23 mouse cellular contexts compared by ENCODE assay signal in the genomic region with DNA sequence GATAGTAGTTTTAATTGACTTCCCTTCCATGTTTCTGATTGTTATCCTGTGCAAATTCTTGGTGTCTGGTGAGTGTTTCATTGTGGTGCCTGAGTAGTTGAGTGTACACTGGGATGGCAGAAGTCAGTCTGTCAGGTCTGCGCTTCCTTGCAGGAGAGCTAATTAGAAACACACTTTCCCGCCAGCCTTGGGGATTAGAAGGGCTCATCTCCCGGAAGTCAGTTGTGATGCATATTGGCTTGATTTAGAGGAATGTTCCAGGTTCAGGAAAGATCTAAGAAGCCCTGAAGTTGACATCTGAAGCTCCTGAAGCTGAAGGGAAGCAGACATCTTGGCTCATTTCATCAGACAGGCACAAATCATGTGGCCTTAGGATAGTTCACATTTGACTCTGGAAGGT.
DNase-seq lines count a peak whose midpoint lies in the region; ATAC-seq lines count a peak whose summit lies in the region.
"Had no signal": no experiment of that assay in that cellular context is flagged by ENCODE, and none has a peak within 500 bp of the region (broad histone marks: within the 10 kb centered on the region; RNA-seq: fewer than 3 reads in every experiment).

No protein-coding gene starts in this region.

- H3K27me3 ChIP-seq in embryonic facial prominence, embryonic 13.5 days: no peaks in the 10 kb centered on the region
- H3K27me3 ChIP-seq: limb, embryonic 15.5 days; midbrain, embryonic 15.5 days; neural tube, embryonic 13.5 days had no signal

- peaks cover 11% of the 10 kb centered on the region for H3K4me1 ChIP-seq in embryonic facial prominence, embryonic 13.5 days
- H3K4me1 ChIP-seq: midbrain, embryonic 15.5 days had no signal

- no peaks in the 10 kb centered on the region for H3K36me3 ChIP-seq in embryonic facial prominence, embryonic 13.5 days
- H3K36me3 ChIP-seq: limb, embryonic 15.5 days; midbrain, embryonic 15.5 days; neural tube, embryonic 13.5 days had no signal

- peak; percentile 9 for DNase-seq in kidney, postnatal 14 days
- DNase-seq in kidney, postnatal 10 days: no peak
- DNase-seq in embryo, embryonic 10.5 days (ENCODE audit: low spot score): peak; percentile 68
- DNase-seq in lung, postnatal 36 days: no peak
- DNase-seq in heart, adult 9 months (ENCODE audit: low spot score in 2 of 2): no peak
- no peak for DNase-seq in adrenal gland, adult 2 months
- DNase-seq: adrenal gland, postnatal 10 days; cerebellum, adult 2 months; cerebellum, postnatal 25 days; forebrain, postnatal 0 days; gastrocnemius, postnatal 25 days; heart, adult 18-20 months; heart, postnatal 36 days; left cerebral cortex, postnatal 4 days; lung, embryonic 14.5 days; right cerebral cortex, adult 18-20 months had no signal

- H3K4me2 ChIP-seq in embryonic facial prominence, embryonic 13.5 days: no peak overlapping the region
- H3K4me2 ChIP-seq: hindbrain, embryonic 14.5 days; limb, embryonic 15.5 days; lung, embryonic 14.5 days; midbrain, embryonic 15.5 days; neural tube, embryonic 13.5 days had no signal

- WGBS in embryonic facial prominence, embryonic 13.5 days: 19% methylated on average over 3 of the region's 3 CpGs

- H3K9me3 ChIP-seq in embryonic facial prominence, embryonic 13.5 days: no peaks in the 10 kb centered on the region
- H3K9me3 ChIP-seq: limb, embryonic 15.5 days; midbrain, embryonic 15.5 days; neural tube, embryonic 13.5 days had no signal

- no peak overlapping the region for H3K9ac ChIP-seq in embryonic facial prominence, embryonic 13.5 days
- H3K9ac ChIP-seq: forebrain, postnatal 0 days; hindbrain, embryonic 14.5 days; limb, embryonic 15.5 days; liver, embryonic 14.5 days; lung, embryonic 14.5 days; midbrain, embryonic 15.5 days; neural tube, embryonic 13.5 days had no signal

- ATAC-seq in embryonic facial prominence, embryonic 13.5 days (ENCODE audit: insufficient number of reproducible peaks, insufficient read depth, low FRiP score, low TSS enrichment, low read depth): no peak
- ATAC-seq: activated CD4-positive, CD25-positive, alpha-beta regulatory T cell, adult 4 months; forebrain, postnatal 0 days; midbrain, embryonic 15.5 days had no signal

- H3K4me3 ChIP-seq in embryonic facial prominence, embryonic 13.5 days: no peak overlapping the region
- H3K4me3 ChIP-seq: limb, embryonic 15.5 days; midbrain, embryonic 15.5 days; neural tube, embryonic 13.5 days had no signal

- H3K27ac ChIP-seq in embryonic facial prominence, embryonic 13.5 days: 0 out of 2 replicates have a peak overlapping the region, but pooled peaks have one; percentile 5
- H3K27ac ChIP-seq: hindbrain, embryonic 14.5 days; limb, embryonic 15.5 days; liver, embryonic 14.5 days; midbrain, embryonic 15.5 days; neural tube, embryonic 13.5 days had no signal

Comparison
In these comparisons a context has a peak if more than half of its experiments do, and no peak if none do; other contexts are left out.
1. DNase-seq: peak in kidney, postnatal 14 days (single experiment) and embryo, embryonic 10.5 days (single experiment); none in kidney, postnatal 10 days (single experiment), lung, postnatal 36 days (single experiment), heart, adult 9 months (0 of 2) and adrenal gland, adult 2 months (single experiment).